Mouse (Mus musculus): ENCODE results near the gene Fbxw10. TPM values are rescaled to one million over a fixed set of nuclear protein-coding genes. Genes with fewer than 3 reads are reported as not detected.

The Fbxw10 gene
- polyA plus RNA-seq, 1 experiment from 2014 or later, result 0.19 TPM

GRCm38 (mm10) chr11:62820059-62820541 lies 26.8 kb upstream of the Fbxw10 start, which contains the start of gene Trim16:
Gene Trim16 (plus strand): TSS chr11:62820231.
- peak within 1 kb of the TSS; percentile 40 for H3K9ac ChIP-seq (replicated peaks)
- H3K27me3 ChIP-seq (replicated peaks), result peaks cover 4% of the 10 kb centered on the region; the same call in 1 of the 2 replicates
- H3K36me3 ChIP-seq, result no peaks in the 10 kb centered on the region
- 4% methylated on average over 15 of the region's 15 CpGs for WGBS
- ATAC-seq (ENCODE audit: low FRiP score), result peak; percentile 78
- H3K4me1 ChIP-seq, result peaks cover 23% of the 10 kb centered on the region
- H3K4me3 ChIP-seq (replicated peaks), result peak within 1 kb of the TSS; percentile 42
- H3K27ac ChIP-seq (replicated peaks), result peak within 1 kb of the TSS; percentile 57
- peak within 1 kb of the TSS; percentile 63 for H3K4me2 ChIP-seq
- H3K9me3 ChIP-seq (replicated peaks), result no peaks in the 10 kb centered on the region

DNA sequence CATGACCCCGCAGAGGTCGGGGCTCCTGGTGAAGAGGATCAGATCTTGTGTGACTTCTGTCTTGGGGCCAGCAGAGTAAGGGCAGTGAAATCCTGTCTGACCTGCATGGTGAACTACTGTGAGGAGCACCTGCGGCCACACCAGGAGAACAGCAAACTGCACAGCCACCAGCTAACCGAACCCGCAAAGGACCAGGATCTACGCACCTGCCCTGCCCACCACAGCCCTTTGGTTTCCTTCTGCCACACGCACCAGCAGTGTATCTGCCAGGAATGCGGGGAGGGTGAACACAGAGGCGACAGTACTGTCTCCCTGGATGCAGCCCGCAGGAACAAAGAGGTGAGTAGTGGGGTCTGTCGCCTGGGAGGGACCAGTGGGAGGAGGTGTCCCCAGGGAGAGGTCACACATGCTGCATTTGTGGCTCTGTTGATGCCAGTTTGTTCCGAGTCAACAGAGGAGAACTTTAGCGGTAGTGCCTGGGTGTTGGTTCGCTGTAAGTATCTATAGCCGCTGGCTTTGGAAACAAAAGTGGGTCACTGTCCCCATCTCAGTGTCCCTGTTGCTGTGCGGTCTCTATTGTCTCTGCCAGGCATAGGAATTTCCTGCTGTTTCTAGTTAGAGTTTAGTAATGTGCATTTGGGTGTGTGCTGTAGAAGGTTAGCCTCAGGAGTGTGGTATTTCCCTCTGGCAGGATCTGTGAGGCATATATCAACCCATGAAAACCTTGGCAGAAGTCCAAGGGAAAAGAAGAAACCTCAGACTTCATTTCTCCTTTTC lies 26.0 kb upstream of the Fbxw10 start:
- H3K4me2 ChIP-seq, result peak overlapping the region; percentile 63
- WGBS, result 9% methylated on average over 16 of the region's 16 CpGs
- peak overlapping the region; percentile 42 for H3K4me3 ChIP-seq (replicated peaks)
- H3K4me1 ChIP-seq, result peaks cover 23% of the 10 kb centered on the region
- H3K36me3 ChIP-seq, result no peaks in the 10 kb centered on the region
- peak; percentile 72 for ATAC-seq (ENCODE audit: low FRiP score)
- peak overlapping the region; percentile 57 for H3K27ac ChIP-seq (replicated peaks)
- H3K9ac ChIP-seq (replicated peaks), result peak overlapping the region; percentile 40
- peaks cover 4% of the 10 kb centered on the region; the same call in 1 of the 2 replicates for H3K27me3 ChIP-seq (replicated peaks)
- H3K9me3 ChIP-seq (replicated peaks), result no peaks in the 10 kb centered on the region

- 79% methylated on average over 5 of the region's 5 CpGs for WGBS
- Histone ChIP-seq H3K4me1 (peaks cover 23% of the 10 kb centered on the region), H3K4me3 (replicated peaks) (peak overlapping the region; percentile 18), H3K4me2 (peak overlapping the region; percentile 41), H3K9me3 (replicated peaks) (no peaks in the 10 kb centered on the region), H3K36me3 (no peaks in the 10 kb centered on the region), H3K9ac (replicated peaks) (no peak overlapping the region), H3K27ac (replicated peaks) (no peak overlapping the region), H3K27me3 (replicated peaks) (peaks cover 4% of the 10 kb centered on the region; the same call in 1 of the 2 replicates)
- no peak for ATAC-seq (ENCODE audit: low FRiP score)
These were observed 25.0 kb upstream of the Fbxw10 start for GRCm38 (mm10) chr11:62821893-62822292.

DNA sequence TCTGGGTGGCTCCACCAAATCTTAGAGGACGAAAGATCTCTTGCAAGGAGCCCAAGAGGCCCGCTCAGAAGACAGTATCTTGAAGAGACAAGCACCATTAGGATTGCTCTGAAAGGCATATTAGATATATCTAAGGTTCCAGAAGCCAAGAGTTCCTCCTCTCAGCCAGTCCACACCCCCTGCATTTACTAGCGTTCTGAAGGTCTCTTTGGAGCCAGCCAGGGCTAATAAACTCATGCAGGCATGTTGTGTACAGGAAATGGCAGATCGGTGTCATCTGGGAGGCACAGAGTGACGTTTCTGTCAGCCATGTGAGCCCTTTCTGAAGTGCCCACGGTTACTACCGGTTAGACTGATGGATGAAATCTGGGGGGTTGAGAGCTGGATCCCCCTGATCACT lies 22.7 kb upstream of the Fbxw10 start:
- no peak overlapping the region for H3K4me3 ChIP-seq (replicated peaks)
- H3K27me3 ChIP-seq (replicated peaks), result no peaks in the 10 kb centered on the region
- peaks cover 23% of the 10 kb centered on the region for H3K4me1 ChIP-seq
- ATAC-seq (ENCODE audit: low FRiP score), result no peak
- no peaks in the 10 kb centered on the region for H3K9me3 ChIP-seq (replicated peaks)
- no peak overlapping the region for H3K4me2 ChIP-seq
- WGBS, result 76% methylated on average over 7 of the region's 7 CpGs
- no peak overlapping the region for H3K9ac ChIP-seq (replicated peaks)
- H3K36me3 ChIP-seq, result no peaks in the 10 kb centered on the region
- no peak overlapping the region for H3K27ac ChIP-seq (replicated peaks)

DNA sequence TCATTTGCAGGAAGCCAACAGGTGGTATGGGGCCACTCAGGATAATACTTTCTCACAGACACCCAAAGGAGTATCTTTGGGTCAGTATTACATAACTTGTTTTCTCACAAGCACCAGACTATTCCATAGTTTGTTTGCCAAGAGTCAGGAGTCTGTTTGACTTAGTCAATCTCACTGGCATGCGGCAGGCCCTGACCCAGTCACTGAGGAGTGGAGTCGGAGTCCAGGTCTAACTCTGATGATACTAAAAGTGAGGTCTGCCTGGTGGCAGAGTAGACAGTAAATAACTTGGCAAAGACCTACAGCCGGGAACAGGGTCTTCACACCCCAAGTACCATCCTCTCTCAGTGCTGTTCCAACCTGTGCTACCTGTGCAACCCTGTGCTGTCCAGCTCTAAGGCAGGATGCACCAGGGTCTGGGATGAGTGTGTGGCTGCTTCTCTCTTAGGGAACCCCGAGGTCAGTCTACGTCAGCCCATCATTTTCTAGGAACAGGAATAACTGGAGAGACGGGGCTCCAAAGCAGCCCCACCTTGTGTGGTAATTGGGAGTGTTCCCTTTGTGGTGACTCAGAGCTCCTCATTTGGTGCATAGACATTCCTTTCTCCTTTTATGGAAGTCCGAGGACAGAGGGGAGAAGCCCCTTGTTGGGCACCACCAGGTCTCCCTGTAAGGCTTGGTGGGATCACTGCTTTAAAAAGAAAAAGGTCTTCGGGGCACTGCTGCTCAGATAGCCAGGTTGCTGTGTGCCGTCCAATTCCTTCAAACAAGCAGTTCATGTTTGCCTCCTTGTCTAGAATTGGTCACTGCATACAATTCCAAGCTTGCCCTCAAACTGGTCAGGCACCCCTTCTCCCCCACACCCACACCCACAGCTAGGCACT lies 21.4 kb upstream of the Fbxw10 start:
- peaks cover 13% of the 10 kb centered on the region for H3K4me1 ChIP-seq
- H3K9ac ChIP-seq (replicated peaks), result no peak overlapping the region
- no peak overlapping the region for H3K4me3 ChIP-seq (replicated peaks)
- no peak overlapping the region for H3K27ac ChIP-seq (replicated peaks)
- no peaks in the 10 kb centered on the region for H3K27me3 ChIP-seq (replicated peaks)
- H3K9me3 ChIP-seq (replicated peaks), result no peaks in the 10 kb centered on the region
- WGBS, result 86% methylated on average over 9 of the region's 9 CpGs
- no peak overlapping the region for H3K4me2 ChIP-seq
- no peaks in the 10 kb centered on the region for H3K36me3 ChIP-seq
- no peak for ATAC-seq (ENCODE audit: low FRiP score)

GRCm38 (mm10) chr11:62826106-62826733 lies 20.6 kb upstream of the Fbxw10 start:
- Histone ChIP-seq H3K9ac (replicated peaks) (no peak overlapping the region), H3K27ac (replicated peaks) (no peak overlapping the region), H3K4me2 (no peak overlapping the region), H3K36me3 (no peaks in the 10 kb centered on the region), H3K4me3 (replicated peaks) (no peak overlapping the region), H3K9me3 (replicated peaks) (no peaks in the 10 kb centered on the region), H3K27me3 (replicated peaks) (no peaks in the 10 kb centered on the region), H3K4me1 (peaks cover 5% of the 10 kb centered on the region; the same call in 1 of the 2 replicates)
- WGBS, result 62% methylated on average over 6 of the region's 6 CpGs
- no peak for ATAC-seq (ENCODE audit: low FRiP score)

- Histone ChIP-seq H3K9ac (replicated peaks) (no peak overlapping the region), H3K27me3 (replicated peaks) (no peaks in the 10 kb centered on the region), H3K4me2 (no peak overlapping the region), H3K36me3 (no peaks in the 10 kb centered on the region), H3K4me1 (no peaks in the 10 kb centered on the region), H3K27ac (replicated peaks) (no peak overlapping the region), H3K4me3 (replicated peaks) (no peak overlapping the region), H3K9me3 (replicated peaks) (no peaks in the 10 kb centered on the region)
- no peak for ATAC-seq (ENCODE audit: low FRiP score)
- 92% methylated on average over 4 of the region's 4 CpGs for WGBS
These were observed 19.7 kb upstream of the Fbxw10 start for GRCm38 (mm10) chr11:62827135-62827534.

DNA sequence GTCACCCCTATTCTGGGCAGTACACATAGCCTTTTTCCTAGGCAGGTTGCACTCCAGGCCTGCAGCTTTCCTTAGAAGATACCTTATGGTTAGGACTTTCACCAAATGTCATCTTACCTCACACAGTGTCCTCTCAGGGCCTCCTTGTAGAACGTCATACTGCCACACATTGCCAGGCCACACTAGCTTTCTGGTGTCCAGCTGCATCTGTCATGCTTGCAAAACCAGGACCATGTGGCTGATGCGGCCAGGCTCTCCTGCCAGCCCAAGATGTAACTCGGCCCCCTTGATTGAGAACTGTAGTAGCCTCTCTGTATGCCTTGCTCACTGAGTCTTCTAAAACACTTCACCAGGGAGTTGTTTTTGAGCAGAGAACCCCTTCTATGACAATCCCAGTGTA lies 19.0 kb upstream of the Fbxw10 start:
- no peak overlapping the region for H3K4me2 ChIP-seq
- no peaks in the 10 kb centered on the region for H3K9me3 ChIP-seq (replicated peaks)
- H3K27me3 ChIP-seq (replicated peaks), result no peaks in the 10 kb centered on the region
- no peak overlapping the region for H3K4me3 ChIP-seq (replicated peaks)
- no peaks in the 10 kb centered on the region for H3K36me3 ChIP-seq
- no peak overlapping the region for H3K9ac ChIP-seq (replicated peaks)
- WGBS, result 89% methylated on average over 3 of the region's 3 CpGs
- H3K4me1 ChIP-seq, result no peaks in the 10 kb centered on the region
- no peak overlapping the region for H3K27ac ChIP-seq (replicated peaks)
- no peak for ATAC-seq (ENCODE audit: low FRiP score)

- Histone ChIP-seq H3K27ac (replicated peaks) (no peak overlapping the region), H3K4me2 (no peak overlapping the region), H3K4me1 (no peaks in the 10 kb centered on the region), H3K9ac (replicated peaks) (no peak overlapping the region), H3K36me3 (no peaks in the 10 kb centered on the region), H3K9me3 (replicated peaks) (no peaks in the 10 kb centered on the region), H3K27me3 (replicated peaks) (no peaks in the 10 kb centered on the region), H3K4me3 (replicated peaks) (no peak overlapping the region)
- no peak for ATAC-seq (ENCODE audit: low FRiP score)
- WGBS, result 93% methylated on average over 2 of the region's 2 CpGs
These were observed 16.5 kb upstream of the Fbxw10 start for GRCm38 (mm10) chr11:62830387-62830786.

DNA sequence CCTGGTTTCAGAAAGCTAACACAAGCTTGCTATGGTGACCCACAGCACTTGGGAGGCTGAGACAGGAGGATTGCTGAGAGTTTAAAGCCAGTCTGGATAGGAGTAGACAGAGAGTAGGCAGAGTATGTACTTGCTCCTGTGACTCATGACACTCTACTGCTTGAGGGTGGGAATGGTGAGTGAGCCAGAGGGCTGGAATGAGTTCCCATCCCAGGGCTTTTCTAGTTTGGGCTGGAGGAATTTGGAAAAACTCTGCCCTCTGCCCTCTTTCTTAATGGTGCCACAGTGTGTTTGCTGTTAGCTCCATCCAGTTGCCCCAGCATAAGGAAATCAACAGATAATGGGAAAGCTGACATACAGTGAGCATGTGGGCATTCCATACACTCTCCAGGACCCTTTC lies 15.0 kb upstream of the Fbxw10 start:
- no peak for ATAC-seq (ENCODE audit: low FRiP score)
- H3K9ac ChIP-seq (replicated peaks), result no peak overlapping the region
- H3K27ac ChIP-seq (replicated peaks), result no peak overlapping the region
- no peak overlapping the region for H3K4me2 ChIP-seq
- H3K27me3 ChIP-seq (replicated peaks), result no peaks in the 10 kb centered on the region
- no peaks in the 10 kb centered on the region for H3K4me1 ChIP-seq
- H3K9me3 ChIP-seq (replicated peaks), result no peaks in the 10 kb centered on the region
- no peak overlapping the region for H3K4me3 ChIP-seq (replicated peaks)
- no peaks in the 10 kb centered on the region for H3K36me3 ChIP-seq

- Histone ChIP-seq H3K4me2 (no peak overlapping the region), H3K36me3 (0 out of 2 replicates have a peak, but pooled peaks cover 3% of the 10 kb centered on the region), H3K4me3 (replicated peaks) (no peak overlapping the region), H3K9me3 (replicated peaks) (no peaks in the 10 kb centered on the region), H3K27ac (replicated peaks) (no peak overlapping the region), H3K27me3 (replicated peaks) (no peaks in the 10 kb centered on the region), H3K4me1 (0 out of 2 replicates have a peak, but pooled peaks cover 3% of the 10 kb centered on the region), H3K9ac (replicated peaks) (no peak overlapping the region)
- 89% methylated on average over 5 of the region's 5 CpGs for WGBS
- ATAC-seq (ENCODE audit: low FRiP score), result no peak
These were observed 2.3 kb upstream of the Fbxw10 start for GRCm38 (mm10) chr11:62844562-62844961.

Measured in neural tube, embryonic 15.5 days (tissue).